Mouse (Mus musculus) thymus, adult 18-20 months (tissue): ENCODE results near the gene Baiap2.
A peak's percentile ranks its signal among the peaks of the same experiment; 100 is the strongest.

Source experiments
- DNase-seq, 2 experiments: peaks; one replicate each; pipeline ENCODE4 v3.0.0; 2022; ENCODE audit warnings: mixed read lengths in 2 of 2

Gene Baiap2

DNA sequence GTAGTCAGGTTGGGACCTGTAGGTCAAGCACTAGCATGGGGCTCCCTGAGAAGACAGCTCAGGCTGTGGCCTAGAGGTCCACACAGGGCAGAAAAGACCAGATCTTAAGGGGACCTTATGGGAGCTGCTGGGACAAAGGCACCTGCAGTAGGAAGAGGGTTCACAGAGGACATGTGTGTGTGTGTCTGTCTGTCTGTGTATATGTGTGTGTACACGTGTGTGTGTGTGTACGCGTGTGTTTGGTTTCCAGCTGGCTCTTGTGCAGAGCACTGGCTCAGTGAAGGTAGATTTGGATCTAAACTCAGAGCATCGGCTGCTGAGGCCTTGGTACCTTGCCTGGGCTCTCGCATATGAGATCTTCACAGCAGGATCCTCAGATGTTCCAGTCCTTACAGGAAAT, 21.9 kb upstream of the Baiap2 start:
- DNase-seq: no peak

DNA sequence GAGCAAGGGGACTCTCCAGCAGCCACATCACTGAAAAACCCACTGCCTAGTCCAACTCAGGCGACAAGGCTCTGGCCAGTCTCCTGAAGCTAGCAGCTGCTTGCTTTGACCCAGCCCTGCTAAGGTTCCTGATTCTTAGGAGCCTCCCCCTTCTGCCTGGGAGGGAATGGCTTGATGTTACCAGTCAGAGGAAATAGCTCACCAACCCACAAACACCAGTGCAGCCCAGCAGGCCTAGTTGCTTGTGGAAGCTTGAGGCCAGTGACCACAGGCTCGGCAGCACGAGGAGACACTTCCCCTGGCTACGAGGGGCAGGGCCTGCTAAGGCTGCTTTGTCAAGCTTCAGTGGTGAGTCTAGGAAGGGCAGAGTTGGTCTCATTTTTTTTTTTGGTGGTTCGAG, 17.4 kb upstream of the Baiap2 start:
- no peak for DNase-seq

DNA sequence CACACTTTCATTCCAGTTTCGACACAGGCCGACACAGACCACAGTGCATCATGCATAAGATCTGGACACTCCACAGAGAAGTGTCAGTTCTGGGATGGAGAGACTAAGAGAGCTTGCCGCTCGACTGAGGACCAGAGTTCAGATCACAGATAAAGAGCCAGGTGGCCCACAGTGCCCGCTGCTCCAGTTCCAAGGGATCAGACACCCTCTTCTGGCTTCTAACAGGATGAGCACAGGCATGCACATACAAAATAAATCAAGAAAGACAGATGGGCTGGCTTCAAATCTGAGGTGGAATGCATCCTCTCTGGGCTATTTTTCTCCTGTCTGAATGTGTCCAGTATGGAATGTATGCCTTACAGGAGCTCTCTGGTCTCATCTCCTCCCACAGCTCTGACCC, 15.8 kb upstream of the Baiap2 start:
- DNase-seq: no peak

DNA sequence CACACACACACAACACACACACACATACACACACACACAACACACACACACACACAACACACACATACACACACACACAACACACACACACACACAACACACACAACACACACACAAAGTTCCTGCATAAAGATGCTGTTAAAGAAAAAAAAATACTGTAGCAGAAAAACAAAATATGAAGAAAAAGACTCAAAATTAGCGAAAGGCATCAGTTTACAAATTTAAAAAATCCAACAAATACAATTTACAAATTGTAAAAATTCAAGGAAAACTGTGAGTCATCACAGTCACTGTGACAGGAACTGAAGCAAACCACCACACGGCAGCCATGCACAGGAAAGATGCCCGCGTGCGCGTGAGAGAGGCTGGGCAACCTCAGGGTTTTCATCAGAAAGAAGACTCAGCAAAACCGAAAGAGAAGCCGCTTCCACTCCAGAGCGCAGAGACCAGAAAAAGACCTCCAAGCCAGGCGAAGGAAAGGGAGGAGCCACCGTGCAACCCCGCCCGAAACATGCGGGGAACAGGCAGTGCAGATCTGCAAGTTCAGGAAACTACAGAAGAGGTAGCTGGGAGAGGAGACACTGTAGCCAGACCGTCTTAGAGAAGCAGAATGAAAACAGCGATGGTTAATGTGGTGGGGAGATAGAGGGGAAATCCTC, 14.4 kb upstream of the Baiap2 start:
- DNase-seq: peak; percentile 76 to 83

DNA sequence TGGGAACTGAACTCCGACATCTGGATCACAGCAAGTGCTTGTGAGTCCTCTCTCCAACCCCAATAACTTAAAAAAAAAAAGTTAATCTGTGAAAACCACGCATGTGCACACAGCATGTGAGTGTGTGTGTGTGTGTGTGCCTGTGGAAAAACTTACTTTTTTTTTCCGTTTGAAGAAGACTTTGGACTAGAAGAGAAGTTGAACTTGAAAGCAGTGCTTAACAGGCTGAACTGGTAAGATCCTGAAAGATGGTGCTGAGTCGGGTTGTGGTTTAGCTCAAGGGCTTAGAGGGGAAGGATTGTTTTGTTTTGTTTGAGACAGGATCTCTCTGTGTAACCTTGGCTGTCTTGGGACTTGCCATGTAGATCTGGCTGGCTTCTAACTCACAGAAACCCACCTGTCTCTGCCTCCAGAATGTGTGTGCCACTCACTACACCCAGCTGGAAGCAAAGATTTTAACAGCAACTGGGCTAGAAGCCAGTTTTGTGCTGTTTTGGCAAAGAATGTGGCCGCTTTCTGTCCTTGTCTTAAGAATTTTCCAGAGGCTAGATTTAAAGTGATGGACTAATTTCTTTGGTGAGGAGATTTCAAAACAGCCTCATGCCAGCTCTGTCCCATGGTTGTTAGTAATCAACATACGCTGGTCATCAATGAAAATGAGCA, 12.8 kb upstream of the Baiap2 start:
- DNase-seq: no peak

DNA sequence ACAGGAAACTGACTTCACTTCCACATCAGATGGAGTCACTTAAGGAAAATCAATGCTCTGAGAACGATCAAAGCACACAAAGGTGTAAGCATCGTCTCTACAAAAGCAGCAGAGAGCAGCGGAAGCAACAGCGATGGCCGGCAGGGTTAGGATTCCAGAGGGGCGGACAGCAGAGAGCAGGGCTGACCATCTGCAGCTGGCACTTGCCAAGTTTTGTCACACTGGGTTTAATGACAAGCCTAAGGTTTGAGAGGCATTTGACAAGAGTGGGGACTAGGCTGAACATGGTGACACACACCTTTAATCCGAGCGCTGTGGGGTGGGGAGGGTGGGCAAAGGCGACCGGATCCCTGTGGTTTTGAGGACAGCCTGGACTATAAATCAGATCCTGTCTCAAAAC, 10.8 kb upstream of the Baiap2 start:
- no peak for DNase-seq

DNA sequence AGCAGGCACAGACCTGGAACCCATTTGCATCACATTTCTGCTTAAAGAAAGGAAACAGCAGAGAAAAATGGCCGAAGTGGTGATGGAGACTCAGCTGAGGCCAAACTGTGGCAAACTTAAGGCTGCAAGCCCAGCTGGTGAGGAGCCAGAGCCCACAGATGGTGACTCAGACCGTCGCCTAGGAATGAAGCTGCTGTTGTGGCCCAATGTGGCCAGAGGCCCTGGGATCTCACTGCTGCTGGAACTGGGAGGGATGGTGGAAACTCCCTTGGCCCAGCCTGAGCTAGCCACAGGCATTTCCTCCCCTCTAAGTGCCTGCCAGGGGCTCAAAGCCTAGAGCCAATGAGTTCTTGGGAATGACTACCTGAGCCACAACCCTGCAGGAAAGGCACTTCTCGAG, 9.4 kb upstream of the Baiap2 start:
- DNase-seq: no peak

DNA sequence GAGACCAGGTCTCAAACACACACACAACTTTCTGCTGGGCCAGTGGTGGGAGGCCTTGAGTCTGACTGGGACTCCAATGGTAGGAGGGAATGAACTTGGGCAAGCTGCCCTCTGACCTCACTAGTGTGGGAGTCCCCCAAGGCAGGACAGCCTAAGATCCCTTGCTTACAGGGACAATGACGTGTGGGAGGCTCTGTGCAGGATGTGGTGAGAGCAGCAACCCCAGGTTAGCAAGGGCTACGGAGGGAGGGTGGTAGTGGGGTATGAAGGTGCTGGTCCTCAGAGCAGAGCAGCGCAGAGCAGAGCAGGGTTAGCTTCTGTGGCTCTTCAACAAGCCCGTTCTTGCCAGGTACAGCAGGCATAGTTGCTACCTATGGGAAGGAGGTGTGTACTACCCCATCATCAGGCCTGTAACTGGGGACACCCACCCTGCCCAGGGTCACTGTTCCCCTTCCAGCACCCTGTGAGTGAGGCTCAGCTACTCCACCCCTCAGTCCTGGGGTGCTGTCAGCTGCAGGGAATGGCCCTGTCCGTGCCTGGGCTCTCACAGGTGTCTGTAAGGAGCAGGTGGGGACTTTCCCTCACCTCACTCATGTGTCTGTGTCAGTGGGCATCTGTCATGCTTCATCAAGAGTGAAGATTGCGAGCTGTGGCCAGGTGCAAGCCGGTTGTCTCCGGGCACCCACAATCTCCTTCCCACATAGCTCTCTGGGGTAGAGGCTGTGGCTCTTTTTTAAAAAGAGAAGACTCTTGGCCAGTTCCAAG, 8.6 kb upstream of the Baiap2 start:
- no peak for DNase-seq

DNA sequence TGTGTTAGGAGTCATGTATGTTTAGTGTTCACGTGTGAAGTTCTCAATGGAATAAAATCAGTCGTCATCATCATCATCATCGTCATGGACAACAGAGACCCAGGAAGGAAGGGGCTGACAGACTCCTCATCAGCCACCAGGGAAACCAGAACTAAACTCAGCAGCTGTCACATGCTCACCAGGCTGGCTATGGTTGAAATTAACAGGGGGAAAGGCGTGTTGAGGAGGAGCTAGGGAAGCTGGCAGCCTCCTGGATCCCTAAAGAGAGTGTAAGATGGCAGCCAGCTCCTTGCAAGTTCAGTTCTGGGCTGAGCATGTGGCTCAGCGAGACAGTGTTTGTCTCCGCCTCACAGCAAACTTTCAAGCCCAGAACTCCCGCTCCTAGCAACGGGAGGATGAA, 7.8 kb upstream of the Baiap2 start:
- no peak for DNase-seq

DNA sequence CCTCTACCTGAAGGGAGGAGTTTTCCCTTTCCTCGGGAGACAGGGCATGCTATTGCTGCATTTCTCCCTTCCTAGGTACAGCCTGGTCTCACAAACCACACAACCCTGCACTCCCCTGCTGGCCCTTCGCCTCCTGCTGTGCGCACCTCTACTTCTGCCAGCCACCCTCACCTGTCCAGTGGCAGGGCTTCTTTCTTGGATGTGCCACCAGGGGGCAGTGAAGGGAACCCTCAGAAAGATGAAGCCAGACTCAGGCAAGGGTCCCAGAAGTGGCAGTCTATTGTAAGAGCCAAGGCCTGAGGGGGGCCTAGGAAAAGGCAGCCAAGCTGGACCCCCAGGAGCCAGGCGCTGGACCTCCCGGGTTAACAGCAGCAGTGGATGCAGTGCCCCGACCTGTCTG, 7.1 kb upstream of the Baiap2 start:
- peak in 1 of 2 experiments; percentile 62 for DNase-seq

DNA sequence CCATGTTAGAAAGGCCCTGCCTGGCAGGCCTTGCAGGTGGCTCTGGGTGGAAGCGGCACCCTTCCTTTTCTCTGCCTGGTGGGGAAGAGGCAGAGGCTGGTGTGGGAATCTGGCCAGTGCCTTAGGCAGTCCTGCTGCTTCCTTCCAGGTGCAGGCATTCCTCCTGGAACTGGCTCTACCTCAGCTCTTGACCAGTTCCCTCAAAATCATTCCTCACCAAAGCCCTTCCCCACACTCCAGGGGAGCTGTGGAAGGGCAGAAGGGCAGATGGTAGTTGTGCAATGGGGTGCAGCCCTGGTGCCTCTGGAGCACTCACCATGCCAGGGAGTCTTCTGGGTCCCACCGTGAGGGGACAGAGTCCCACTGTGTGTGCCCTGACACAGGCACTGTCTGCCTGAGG, 6.1 kb upstream of the Baiap2 start:
- DNase-seq: no peak

DNA sequence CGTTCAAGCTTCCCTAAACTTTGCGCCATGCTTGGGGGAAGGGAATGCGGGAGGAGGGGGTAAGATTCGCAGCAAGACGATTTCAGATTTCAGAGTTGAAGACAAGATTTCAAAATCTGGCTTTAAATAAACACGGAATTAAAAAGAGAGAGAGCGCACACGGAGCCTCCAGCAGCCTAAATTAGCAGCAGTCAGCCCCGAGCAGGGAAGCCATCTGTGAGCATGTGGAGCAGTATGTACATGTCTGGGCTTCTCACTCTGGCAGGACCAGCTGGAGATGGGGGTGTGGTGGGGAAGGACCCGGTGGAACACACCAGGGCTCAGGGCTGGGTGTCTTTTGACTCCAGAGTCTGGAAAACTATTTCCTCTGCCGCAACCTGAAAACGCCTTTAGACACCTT, 5.3 kb upstream of the Baiap2 start:
- DNase-seq: no peak

DNA sequence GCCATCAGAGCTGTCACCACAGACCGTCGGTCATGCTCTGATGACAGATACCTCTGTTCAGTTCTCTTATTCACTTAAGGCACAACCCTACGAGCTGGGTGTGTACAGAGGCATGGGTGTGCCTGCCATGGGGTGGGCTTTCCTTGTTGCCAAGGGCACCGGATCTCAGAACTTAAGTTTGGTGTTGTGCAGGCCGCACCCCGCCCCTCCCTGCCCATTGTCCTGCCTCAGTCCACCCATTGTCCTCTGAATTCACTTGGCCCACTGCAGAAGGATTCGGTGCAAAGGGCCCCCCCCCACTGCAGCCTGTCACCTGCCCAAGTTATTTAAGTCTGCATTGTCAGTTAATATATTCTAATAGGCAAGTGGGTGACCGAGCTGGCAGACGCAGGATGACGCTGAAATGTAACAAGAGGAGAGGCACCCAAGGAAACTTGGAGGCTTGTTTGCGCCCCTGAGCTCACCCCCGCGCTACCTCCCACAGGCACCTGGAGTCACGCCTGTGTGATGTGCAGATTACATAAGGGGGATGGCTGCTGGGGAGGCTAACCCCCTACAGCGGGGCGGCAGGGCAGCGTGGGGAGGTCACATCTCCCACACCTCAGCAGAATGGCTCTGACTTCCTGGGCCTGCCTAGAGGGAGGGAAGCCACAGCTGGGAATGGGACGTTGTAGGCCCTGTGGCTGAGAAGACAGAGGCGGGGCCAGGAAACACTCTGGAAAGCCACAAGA, 4.6 kb upstream of the Baiap2 start:
- no peak for DNase-seq

DNA sequence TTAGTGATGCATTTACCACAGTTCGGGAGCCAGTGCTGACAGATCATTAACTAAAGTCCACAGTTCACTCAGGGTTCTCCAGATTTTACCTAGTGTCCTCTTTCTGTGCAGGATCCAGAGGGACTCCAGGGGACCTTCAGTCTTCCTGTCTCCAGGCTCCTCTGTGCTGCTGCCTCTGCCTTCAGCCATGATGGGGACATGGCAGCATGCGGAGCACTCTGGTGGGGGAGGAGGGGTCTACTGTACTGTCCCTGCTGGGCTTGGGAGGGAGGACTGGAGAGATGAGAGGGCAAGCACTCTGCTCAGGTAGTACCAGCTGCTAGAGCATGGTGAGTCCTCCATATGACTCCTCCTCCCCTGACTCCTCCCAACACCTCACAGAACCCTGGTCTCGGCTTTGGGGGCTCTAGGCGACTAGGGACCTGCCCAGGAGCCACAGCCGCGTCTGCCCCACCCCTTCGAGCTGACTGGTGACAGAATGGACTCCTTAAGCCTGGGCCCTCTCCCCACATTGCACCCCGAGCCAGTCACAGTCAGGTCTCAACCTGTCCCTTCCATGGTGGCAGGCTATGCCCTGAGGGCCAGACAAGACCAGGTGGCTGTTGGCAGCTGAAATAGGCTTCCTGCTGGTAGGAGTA, 3.4 kb upstream of the Baiap2 start:
- DNase-seq: no peak

DNA sequence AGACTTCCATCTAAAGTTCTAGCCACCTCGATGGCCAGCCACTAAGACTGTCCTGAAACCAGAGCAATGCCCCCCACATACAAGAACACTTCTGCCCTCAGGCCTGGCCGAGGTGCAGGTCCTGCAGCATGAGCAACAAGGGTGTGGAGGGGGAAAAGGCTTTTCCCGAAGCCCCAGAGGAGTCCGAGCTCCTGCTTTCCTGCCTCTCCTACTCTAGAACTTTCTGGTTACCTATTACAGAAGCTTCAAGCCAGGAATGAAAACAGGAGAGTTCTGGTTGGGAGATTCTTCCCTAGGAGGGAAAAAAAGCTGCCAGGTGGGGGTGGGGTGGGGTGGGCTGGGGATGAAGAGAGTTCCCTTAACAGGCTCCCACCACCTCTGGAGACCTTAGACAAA, 2.9 kb upstream of the Baiap2 start:
- DNase-seq: no peak

DNA sequence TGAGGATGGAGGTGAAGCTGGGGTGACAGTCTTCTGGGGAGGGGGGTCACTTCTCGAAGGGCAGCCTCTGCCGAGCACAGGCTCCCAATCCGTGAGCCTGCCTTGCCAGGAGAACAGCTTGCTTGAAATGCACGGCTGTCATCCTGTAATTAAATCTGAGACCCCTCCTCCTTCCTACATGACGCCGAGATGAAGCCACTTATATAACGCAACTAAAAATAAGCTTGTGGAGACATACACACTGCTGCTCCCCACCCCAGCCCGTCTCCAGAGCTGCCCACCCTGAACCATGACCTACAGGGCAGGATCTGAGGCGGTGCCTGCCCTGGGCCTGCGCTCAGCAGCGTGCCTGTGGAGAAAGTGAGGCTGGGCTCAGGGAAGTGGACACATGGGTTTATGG, 2.4 kb upstream of the Baiap2 start:
- no peak for DNase-seq

DNA sequence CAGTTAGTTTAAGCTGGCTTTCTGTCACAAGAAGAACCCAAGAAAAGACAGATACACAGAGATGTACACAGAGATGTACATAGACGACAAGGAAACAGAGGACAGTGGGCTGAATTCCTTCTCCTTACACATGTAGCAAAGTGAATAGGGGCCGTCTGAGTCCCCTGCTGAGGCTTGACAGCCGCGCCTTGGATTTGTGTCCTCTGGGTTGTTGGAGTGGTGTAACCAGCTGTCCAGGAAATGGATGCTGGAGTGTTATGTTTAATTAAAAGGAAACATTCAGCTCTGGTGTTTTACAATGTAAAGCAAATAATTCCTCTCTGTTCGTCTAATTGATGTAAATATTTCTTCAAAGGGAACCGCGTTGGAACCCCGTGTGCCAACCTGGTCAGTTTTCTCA, 769 bp upstream of the Baiap2 start:
- no peak for DNase-seq

DNA sequence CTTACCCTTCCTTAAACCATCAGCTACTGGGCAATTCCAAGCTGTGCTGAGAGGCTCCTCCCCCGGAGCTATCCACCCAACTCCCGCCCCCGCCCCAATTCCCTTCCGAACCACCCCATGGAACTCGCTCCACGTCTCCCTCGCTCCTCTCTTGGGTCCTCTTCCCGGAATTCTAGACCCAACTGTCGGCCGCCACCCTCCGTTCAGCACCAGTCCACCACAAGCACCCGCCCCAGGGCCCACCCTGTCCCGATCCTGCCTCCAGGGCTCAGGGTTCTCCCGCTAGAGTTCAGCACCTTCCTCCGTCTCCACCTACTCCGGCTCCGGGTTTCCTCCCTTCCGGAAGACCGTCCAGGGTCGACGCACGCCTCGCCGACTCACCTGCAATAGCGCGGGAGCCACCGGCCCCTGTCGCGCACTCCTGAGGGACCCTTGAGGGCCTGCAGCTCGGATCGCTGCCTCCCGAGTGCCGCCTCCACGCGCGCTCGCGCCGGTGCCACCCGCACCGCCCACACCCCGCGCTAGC, 299 bp upstream of the Baiap2 start:
- DNase-seq: no peak

DNA sequence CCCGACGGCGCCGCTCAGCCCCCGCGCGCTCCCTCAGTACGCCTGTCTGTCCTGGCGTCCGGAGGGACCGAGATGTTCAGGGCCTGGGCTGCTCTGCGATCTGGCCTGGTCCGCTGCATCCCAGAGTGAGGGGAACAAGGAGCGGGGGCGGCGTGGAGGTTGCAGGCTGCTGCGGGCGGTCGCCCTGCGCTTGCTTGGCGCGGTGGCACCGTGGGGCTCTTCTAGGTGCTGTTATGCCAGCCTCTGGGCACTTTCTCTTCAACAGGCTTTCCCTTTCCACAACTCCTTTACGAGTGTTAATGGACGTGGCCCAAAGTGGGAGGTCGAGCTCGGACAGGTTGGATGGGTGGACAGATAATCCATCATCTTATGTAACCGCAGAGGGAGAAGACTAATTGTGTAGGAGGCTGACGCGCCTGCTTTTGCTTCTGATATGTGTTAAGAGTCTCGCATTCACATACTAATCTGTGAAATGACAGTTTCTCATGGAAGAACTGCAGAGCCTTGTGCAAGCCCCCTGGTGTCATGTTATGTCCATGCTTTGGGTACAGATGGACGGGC, 945 bp downstream of the Baiap2 start:
- DNase-seq: peak in 1 of 2 experiments; percentile 42

DNA sequence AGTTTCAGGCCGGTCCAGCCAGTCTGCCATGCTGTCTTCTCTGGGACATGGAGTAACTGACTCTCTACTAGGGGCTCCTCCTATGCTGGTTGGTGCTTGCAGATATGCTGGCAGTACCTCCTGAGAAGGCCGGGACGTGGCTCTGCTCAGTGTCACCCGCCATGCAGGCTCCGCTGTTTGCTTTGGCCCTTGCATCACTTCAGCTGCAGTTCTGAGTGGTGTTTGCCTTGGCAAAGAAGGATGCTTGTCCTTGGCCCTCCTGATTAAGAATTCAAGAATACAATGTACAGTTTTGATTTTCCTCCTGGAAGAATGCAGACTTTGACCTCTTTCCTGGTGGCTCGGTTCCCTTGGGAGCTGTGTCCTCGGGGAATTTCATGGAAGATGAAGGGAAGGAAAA, 2.8 kb downstream of the Baiap2 start:
- DNase-seq: no peak

DNA sequence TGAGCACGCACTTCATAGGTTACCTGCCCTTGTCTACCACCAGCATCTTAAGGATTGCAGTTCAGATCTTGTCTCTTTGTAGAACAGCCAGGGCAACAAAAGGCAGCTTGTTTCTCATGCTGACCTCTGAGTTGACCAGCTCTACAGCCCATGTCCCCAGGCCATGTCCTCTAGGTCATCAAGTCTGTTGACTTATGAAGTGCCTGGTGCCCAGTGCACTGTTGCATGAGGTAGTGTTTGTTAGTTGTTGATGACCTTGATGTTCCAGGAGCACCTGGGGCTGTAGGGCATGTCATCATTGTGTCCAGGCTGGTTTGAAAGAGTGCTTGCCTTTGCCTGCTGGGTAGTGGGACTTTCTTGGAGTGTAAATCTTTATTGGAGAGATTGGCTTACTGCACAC, 4.9 kb downstream of the Baiap2 start:
- DNase-seq: no peak

DNA sequence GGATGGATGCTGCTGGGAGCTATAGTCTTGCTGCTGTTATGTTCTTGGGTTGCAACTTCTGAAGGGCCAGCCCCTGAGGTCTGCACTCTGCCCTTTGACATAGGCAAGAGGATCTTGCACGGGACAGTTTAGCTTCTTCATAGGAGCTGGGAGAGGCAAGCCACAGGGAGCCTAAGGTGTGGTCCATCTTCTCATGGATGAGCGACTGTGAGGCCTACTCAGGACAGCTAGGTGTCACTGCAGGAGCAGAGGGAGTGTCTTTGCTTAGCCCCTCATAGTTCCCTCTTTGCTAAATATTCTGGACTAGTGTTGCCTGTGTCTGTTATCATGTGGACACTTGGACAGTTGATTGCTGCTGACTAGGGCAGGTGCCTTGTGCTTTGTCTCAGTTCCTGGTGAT, 5.3 kb downstream of the Baiap2 start:
- no peak for DNase-seq

DNA sequence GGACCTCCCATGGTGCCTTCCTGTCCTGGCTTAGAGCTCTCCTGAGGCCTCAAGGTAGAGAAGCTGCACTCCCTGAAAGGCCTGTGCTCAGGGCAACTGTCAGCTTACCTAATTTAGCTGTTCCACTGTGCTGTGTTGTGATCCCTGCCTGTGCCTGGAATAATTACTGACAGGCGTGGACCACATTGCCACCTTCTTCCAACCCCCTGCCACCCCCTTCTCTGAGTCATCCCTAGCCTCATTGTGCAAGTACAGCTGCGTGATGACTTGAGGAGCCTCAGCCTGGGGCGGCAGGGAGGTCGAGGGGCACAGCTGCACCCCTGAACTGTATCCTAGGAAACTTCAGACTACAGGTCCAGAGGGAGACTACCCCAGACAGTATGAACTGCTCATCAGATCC, 5.7 kb downstream of the Baiap2 start:
- no peak for DNase-seq
